Mouse (Mus musculus) heart, adult 2 months (tissue): ENCODE data around the gene Daam1.

Experiments used
- CTCF ChIP-seq: fragments of 200-600 bp; IDR thresholded peaks from 2 replicates; pipeline ENCODE4 v1.8.1; 2022; ENCODE audit warnings: antibody characterized with exemption, mild to moderate bottlenecking, moderate library complexity
- EP300 ChIP-seq: fragments of 200-500 bp; IDR thresholded peaks from 2 replicates; pipeline ENCODE4 v1.6.1; 2011; ENCODE audit warnings: low read depth, low read length, control low read depth; ENCODE audit not compliant: insufficient read depth
- POLR2A ChIP-seq: fragments of 200-500 bp; IDR thresholded peaks from 2 replicates; pipeline ENCODE4 v1.6.1; 2011; ENCODE audit warnings: mild to moderate bottlenecking, low read depth, low read length, control low read depth; ENCODE audit not compliant: insufficient read depth

GRCm38 (mm10) chr12:71830139-71830538 is 739 bp upstream of the Daam1 start:
- no peak for TF ChIP-seq CTCF
- no peak for TF ChIP-seq POLR2A
- TF ChIP-seq EP300, result no peak
